Mouse (Mus musculus) ES-Bruce4 (cell line): ENCODE measurements around the gene Cenpb. TPM values are rescaled to one million over a fixed set of nuclear protein-coding genes. Genes with fewer than 3 reads are reported as not detected.

ENCODE experiments used
- H3K27ac ChIP-seq: 2 replicates; pipeline ENCODE4 v1.5.1; 2012; ENCODE audit warnings: low read length, inconsistent platforms; ENCODE audit not compliant: insufficient read depth
- H3K27me3 ChIP-seq: 2 replicates; pipeline ENCODE4 v1.6.1; 2012; ENCODE audit warnings: mild to moderate bottlenecking, low read length, inconsistent platforms; ENCODE audit not compliant: control insufficient read depth, poor library complexity, insufficient read depth, severe bottlenecking
- H3K36me3 ChIP-seq: 2 replicates; pipeline ENCODE4 v1.6.1; 2012; ENCODE audit warnings: inconsistent platforms, mild to moderate bottlenecking, low read length, moderate library complexity; ENCODE audit not compliant: control insufficient read depth, poor library complexity, insufficient read depth, severe bottlenecking
- H3K4me1 ChIP-seq: one replicate; pipeline ENCODE4 v1.8.1; 2011; ENCODE audit warnings: low read length; ENCODE audit not compliant: control insufficient read depth, insufficient read depth
- H3K4me3 ChIP-seq: 2 replicates; pipeline ENCODE4 v1.5.1; 2011; ENCODE audit warnings: low read depth, mild to moderate bottlenecking, low read length
- H3K9ac ChIP-seq: 2 replicates; pipeline ENCODE4 v1.6.1; 2012; ENCODE audit warnings: low read depth, mild to moderate bottlenecking, inconsistent platforms; ENCODE audit not compliant: poor library complexity, severe bottlenecking
- H3K9me3 ChIP-seq: replicated peaks from 2 replicates; pipeline ENCODE4 v1.6.1; 2012; ENCODE audit warnings: mild to moderate bottlenecking, low read length, inconsistent platforms; ENCODE audit not compliant: control insufficient read depth, poor library complexity, insufficient read depth, severe bottlenecking
- CTCF ChIP-seq: IDR thresholded peaks from one replicate; pipeline ENCODE4 v1.8.1; 2011; ENCODE audit warnings: low read depth, low read length
- EP300 ChIP-seq: IDR thresholded peaks from 2 replicates; pipeline ENCODE4 v1.6.1; 2011; ENCODE audit warnings: low read depth, low read length; ENCODE audit not compliant: insufficient read depth
- POLR2A ChIP-seq: IDR thresholded peaks from one replicate; pipeline ENCODE4 v1.8.1; 2011; ENCODE audit warnings: low read length; ENCODE audit not compliant: insufficient read depth
- polyA plus RNA-seq: library from polyadenylated mRNA; stranded (reverse); fragments of >200 nt; gene quantifications from 2 replicates; pipeline ENCODE4 v1.2.4, GENCODE M21; 2011; ENCODE audit warnings: low read depth; ENCODE audit not compliant: missing spikeins, insufficient read depth, insufficient read length

Cenpb gene
- polyA plus RNA-seq, 1 experiment, result 12.2 TPM

- H3K36me3 ChIP-seq, result 0 out of 2 replicates have a peak, but pooled peaks cover under 1% of the 10 kb centered on the region
- no peak overlapping the region for H3K27ac ChIP-seq
- H3K9ac ChIP-seq, result no peak overlapping the region
- TF ChIP-seq POLR2A (no peak), CTCF (no peak), EP300 (no peak)
- no peaks in the 10 kb centered on the region for H3K27me3 ChIP-seq
- H3K4me3 ChIP-seq, result no peak overlapping the region
- no peaks in the 10 kb centered on the region for H3K9me3 ChIP-seq
- no peaks in the 10 kb centered on the region for H3K4me1 ChIP-seq
Measured at GRCm38 (mm10) chr2:131141336-131141986, 38.4 kb downstream of the Cenpb start.

DNA sequence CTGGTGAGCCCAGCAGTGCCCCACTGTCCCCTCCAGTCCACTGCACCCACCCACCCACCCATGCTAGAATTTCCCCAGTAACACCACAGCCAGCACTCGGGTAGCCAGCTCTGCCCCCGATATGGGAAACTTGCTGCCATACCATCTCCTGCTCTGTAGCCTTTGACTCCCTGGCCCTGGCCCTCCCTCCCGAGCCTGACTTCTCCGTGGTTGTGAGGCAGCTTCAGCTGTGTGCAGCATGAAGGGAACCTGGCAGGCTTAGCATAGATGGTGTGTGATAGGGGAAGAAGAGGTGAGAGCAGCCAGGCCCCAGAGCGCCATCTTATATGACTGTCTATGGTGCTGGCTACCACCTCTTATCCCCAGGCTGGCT lies 39.3 kb downstream of the Cenpb start:
- Histone ChIP-seq H3K36me3 (no peaks in the 10 kb centered on the region), H3K9ac (no peak overlapping the region), H3K27me3 (no peaks in the 10 kb centered on the region), H3K9me3 (no peaks in the 10 kb centered on the region), H3K4me1 (no peaks in the 10 kb centered on the region), H3K4me3 (no peak overlapping the region), H3K27ac (no peak overlapping the region)
- TF ChIP-seq EP300, result no peak
- TF ChIP-seq POLR2A, result no peak
- TF ChIP-seq CTCF, result no peak

GRCm38 (mm10) chr2:131139886-131140532 lies 39.9 kb downstream of the Cenpb start:
- no peaks in the 10 kb centered on the region for H3K36me3 ChIP-seq
- H3K9ac ChIP-seq, result no peak overlapping the region

DNA sequence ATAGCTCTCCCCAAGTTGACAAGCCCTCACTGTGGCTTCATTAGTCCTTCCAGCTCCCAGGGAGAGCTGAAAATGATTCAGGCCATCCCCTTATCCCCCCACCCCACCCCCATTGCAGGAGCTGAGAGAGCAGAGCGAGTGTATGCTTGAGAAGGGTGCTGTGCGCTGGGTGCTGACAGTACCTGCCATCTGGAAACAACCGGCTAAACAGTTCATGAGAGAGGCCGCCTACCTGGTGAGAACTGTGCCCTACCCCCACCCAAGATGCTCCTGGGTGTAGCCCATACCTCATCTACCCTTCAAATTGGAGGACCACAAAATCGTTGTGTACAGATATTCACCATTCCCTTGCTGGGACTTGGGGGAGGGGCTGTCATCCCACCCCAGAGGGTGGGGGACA lies 40.6 kb downstream of the Cenpb start:
- no peaks in the 10 kb centered on the region for H3K4me1 ChIP-seq
- H3K4me3 ChIP-seq, result no peak overlapping the region
- H3K27ac ChIP-seq, result no peak overlapping the region
- TF ChIP-seq POLR2A, result no peak
- no peak for TF ChIP-seq CTCF
- no peak for TF ChIP-seq EP300
- no peak overlapping the region for H3K9ac ChIP-seq
- H3K9me3 ChIP-seq, result no peaks in the 10 kb centered on the region
- no peaks in the 10 kb centered on the region for H3K27me3 ChIP-seq
- H3K36me3 ChIP-seq, result no peaks in the 10 kb centered on the region

More at GRCm38 (mm10) chr2:131139886-131140532, 39.9 kb downstream of the Cenpb start:
- H3K27ac ChIP-seq, result no peak overlapping the region
- no peak overlapping the region for H3K4me3 ChIP-seq
- H3K27me3 ChIP-seq, result no peaks in the 10 kb centered on the region
- H3K9me3 ChIP-seq, result no peaks in the 10 kb centered on the region
- H3K4me1 ChIP-seq, result no peaks in the 10 kb centered on the region
- no peak for TF ChIP-seq POLR2A
- no peak for TF ChIP-seq CTCF
- no peak for TF ChIP-seq EP300

DNA sequence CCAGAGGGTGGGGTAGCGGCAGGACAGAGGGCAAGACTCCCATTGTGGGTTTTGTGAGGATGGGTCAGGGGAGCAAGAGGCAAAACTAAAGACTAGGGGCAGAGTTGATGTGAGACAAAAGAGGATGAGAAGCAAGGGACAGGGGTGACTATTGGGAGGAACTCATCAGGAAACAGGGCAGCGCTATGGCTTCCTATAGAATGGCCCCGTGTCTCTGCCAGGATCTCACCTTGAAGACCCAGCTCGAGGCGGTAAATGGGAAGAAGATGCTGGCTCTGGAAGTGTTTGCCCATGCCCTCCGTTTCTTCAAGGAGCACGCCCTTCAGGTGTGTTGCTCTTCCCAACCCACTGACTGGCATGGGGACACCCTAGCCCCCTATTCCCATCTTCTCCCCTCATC lies 41.1 kb downstream of the Cenpb start:
- no peak overlapping the region for H3K27ac ChIP-seq
- no peaks in the 10 kb centered on the region for H3K9me3 ChIP-seq
- no peaks in the 10 kb centered on the region for H3K27me3 ChIP-seq
- no peaks in the 10 kb centered on the region for H3K4me1 ChIP-seq
- no peaks in the 10 kb centered on the region for H3K36me3 ChIP-seq
- no peak overlapping the region for H3K4me3 ChIP-seq
- no peak overlapping the region for H3K9ac ChIP-seq
- TF ChIP-seq CTCF (no peak), EP300 (no peak), POLR2A (no peak)

DNA sequence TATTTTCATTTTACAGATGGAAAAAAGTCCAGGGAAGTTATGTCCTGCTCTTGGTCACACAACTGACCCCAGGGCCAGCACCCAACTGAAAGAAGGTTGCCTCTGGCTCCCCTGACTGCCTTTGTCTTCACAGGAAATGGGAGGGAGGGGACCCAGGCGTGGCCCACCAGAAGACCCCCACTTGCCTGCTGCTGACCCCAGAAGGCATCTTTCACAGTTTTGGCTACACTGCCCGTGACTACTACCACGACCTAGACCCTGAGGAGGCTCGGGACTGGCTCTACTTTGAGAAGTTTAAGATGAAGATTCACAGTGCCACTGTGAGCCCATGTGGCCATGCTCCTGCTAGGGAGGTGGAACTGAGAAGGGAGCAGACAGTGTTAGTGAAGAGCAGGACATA lies 41.6 kb downstream of the Cenpb start:
- H3K4me3 ChIP-seq, result no peak overlapping the region

More for the DNA sequence above, 41.6 kb downstream of the Cenpb start:
- no peak overlapping the region for H3K9ac ChIP-seq
- H3K27ac ChIP-seq, result no peak overlapping the region
- no peaks in the 10 kb centered on the region for H3K4me1 ChIP-seq
- H3K27me3 ChIP-seq, result no peaks in the 10 kb centered on the region
- H3K36me3 ChIP-seq, result no peaks in the 10 kb centered on the region
- H3K9me3 ChIP-seq, result no peaks in the 10 kb centered on the region
- no peak for TF ChIP-seq POLR2A
